19 mouse cellular contexts compared by ENCODE assay signal in genomic region chr3:62324708-62325107, GRCm38 (mm10). TPM values are rescaled to one million over a fixed set of nuclear protein-coding genes. Genes with fewer than 3 reads are reported as not detected.
DNase-seq lines count a peak whose midpoint lies in the region; ATAC-seq lines count a peak whose summit lies in the region.
"Had no signal": no experiment of that assay in that cellular context is flagged by ENCODE, and none has a peak within 500 bp of the region (broad histone marks: within the 10 kb centered on the region; RNA-seq: fewer than 3 reads in every experiment).

No protein-coding gene starts in this region.

- no peaks in the 10 kb centered on the region for H3K36me3 ChIP-seq in hindbrain, embryonic 16.5 days (ENCODE audit: control insufficient read depth, insufficient read depth, low read length)
- no peaks in the 10 kb centered on the region for H3K36me3 ChIP-seq in hindbrain, embryonic 12.5 days
- no peaks in the 10 kb centered on the region for H3K36me3 ChIP-seq in midbrain, embryonic 16.5 days (ENCODE audit: control insufficient read depth, insufficient read depth, low read length)
- H3K36me3 ChIP-seq in midbrain, embryonic 10.5 days = no peaks in the 10 kb centered on the region
- H3K36me3 ChIP-seq in neural tube, embryonic 15.5 days = no peaks in the 10 kb centered on the region
- H3K36me3 ChIP-seq: embryonic facial prominence, embryonic 12.5 days; forebrain, embryonic 12.5 days; heart, embryonic 15.5 days had no signal

- H3K4me2 ChIP-seq in hindbrain, embryonic 16.5 days (ENCODE audit: low read length) = no peak overlapping the region
- no peak overlapping the region for H3K4me2 ChIP-seq in hindbrain, embryonic 12.5 days (replicated peaks)
- H3K4me2 ChIP-seq in midbrain, embryonic 16.5 days (ENCODE audit: low read length) = no peak overlapping the region
- no peak overlapping the region for H3K4me2 ChIP-seq in neural tube, embryonic 15.5 days
- H3K4me2 ChIP-seq: embryonic facial prominence, embryonic 12.5 days; forebrain, embryonic 12.5 days; heart, embryonic 11.5 days; heart, embryonic 15.5 days had no signal

- no peak for DNase-seq in midbrain, embryonic 10.5 days (ENCODE audit: low spot score)
- no peak for DNase-seq in urinary bladder, postnatal 36 days (ENCODE audit: low spot score in 2 of 2)
- no peak for DNase-seq in cerebellum, postnatal 36 days
- DNase-seq: adrenal gland, adult 8-10 months; adrenal gland, postnatal 36 days; cerebellum, adult 2 months; cerebellum, postnatal 14 days; forebrain, postnatal 0 days; gastrocnemius, postnatal 14 days; heart, adult 2 months; heart, postnatal 14 days had no signal

- 50% methylated on average over 1 of the region's 1 CpGs for WGBS in hindbrain, embryonic 16.5 days
- 67% methylated on average over 1 of the region's 1 CpGs for WGBS in hindbrain, embryonic 12.5 days
- WGBS in midbrain, embryonic 16.5 days = 39% methylated on average over 1 of the region's 1 CpGs
- WGBS in midbrain, embryonic 10.5 days = 64% methylated on average over 1 of the region's 1 CpGs
- 54% methylated on average over 1 of the region's 1 CpGs for WGBS in neural tube, embryonic 15.5 days

- no peaks in the 10 kb centered on the region for H3K9me3 ChIP-seq in hindbrain, embryonic 16.5 days (ENCODE audit: control insufficient read depth, low read length)
- no peaks in the 10 kb centered on the region for H3K9me3 ChIP-seq in hindbrain, embryonic 12.5 days (replicated peaks)
- no peaks in the 10 kb centered on the region; the same call in 1 of the 2 replicates for H3K9me3 ChIP-seq in midbrain, embryonic 16.5 days (replicated peaks; ENCODE audit: control insufficient read depth, low read length, poor library complexity, severe bottlenecking)
- H3K9me3 ChIP-seq in midbrain, embryonic 10.5 days (replicated peaks) = no peaks in the 10 kb centered on the region
- H3K9me3 ChIP-seq in neural tube, embryonic 15.5 days (replicated peaks) = no peaks in the 10 kb centered on the region
- H3K9me3 ChIP-seq: embryonic facial prominence, embryonic 12.5 days; forebrain, embryonic 12.5 days; heart, embryonic 15.5 days had no signal

- H3K27me3 ChIP-seq in hindbrain, embryonic 16.5 days (replicated peaks; ENCODE audit: control insufficient read depth, insufficient read depth, low read length) = no peaks in the 10 kb centered on the region
- no peaks in the 10 kb centered on the region for H3K27me3 ChIP-seq in hindbrain, embryonic 12.5 days
- H3K27me3 ChIP-seq in midbrain, embryonic 16.5 days (ENCODE audit: control insufficient read depth, insufficient read depth, low read depth, low read length) = no peaks in the 10 kb centered on the region
- H3K27me3 ChIP-seq in midbrain, embryonic 10.5 days (ENCODE audit: low read depth, poor library complexity, severe bottlenecking) = no peaks in the 10 kb centered on the region
- no peaks in the 10 kb centered on the region for H3K27me3 ChIP-seq in neural tube, embryonic 15.5 days (replicated peaks)
- H3K27me3 ChIP-seq: embryonic facial prominence, embryonic 12.5 days; forebrain, embryonic 12.5 days; heart, embryonic 15.5 days had no signal

- H3K9ac ChIP-seq in hindbrain, embryonic 16.5 days (ENCODE audit: low read depth, low read length) = no peak overlapping the region
- H3K9ac ChIP-seq in hindbrain, embryonic 12.5 days = no peak overlapping the region
- H3K9ac ChIP-seq in midbrain, embryonic 16.5 days (ENCODE audit: low read depth, low read length) = no peak overlapping the region
- H3K9ac ChIP-seq in neural tube, embryonic 15.5 days (replicated peaks) = no peak overlapping the region
- H3K9ac ChIP-seq: embryonic facial prominence, embryonic 12.5 days; forebrain, embryonic 12.5 days; forebrain, postnatal 0 days; heart, embryonic 15.5 days had no signal

- ATAC-seq in hindbrain, embryonic 16.5 days = peak; percentile 67
- ATAC-seq in hindbrain, embryonic 12.5 days (ENCODE audit: low FRiP score) = no peak
- ATAC-seq in midbrain, embryonic 16.5 days = peak; percentile 73
- peak; percentile 41; the same call in 1 of the 2 replicates for ATAC-seq in neural tube, embryonic 15.5 days (ENCODE audit: low FRiP score)
- ATAC-seq: forebrain, postnatal 0 days had no signal

- H3K4me3 ChIP-seq in hindbrain, embryonic 16.5 days (ENCODE audit: low read length) = no peak overlapping the region
- H3K4me3 ChIP-seq in hindbrain, embryonic 12.5 days = no peak overlapping the region
- H3K4me3 ChIP-seq in midbrain, embryonic 16.5 days (ENCODE audit: low read depth, low read length) = no peak overlapping the region
- no peak overlapping the region for H3K4me3 ChIP-seq in midbrain, embryonic 10.5 days
- no peak overlapping the region for H3K4me3 ChIP-seq in neural tube, embryonic 15.5 days (replicated peaks)
- H3K4me3 ChIP-seq: embryonic facial prominence, embryonic 12.5 days; forebrain, embryonic 12.5 days; heart, adult 2 months; heart, embryonic 15.5 days had no signal

- 0 out of 2 replicates have a peak, but pooled peaks cover 2% of the 10 kb centered on the region for H3K4me1 ChIP-seq in hindbrain, embryonic 16.5 days (ENCODE audit: control insufficient read depth, insufficient read depth, low read depth, low read length)
- H3K4me1 ChIP-seq in hindbrain, embryonic 12.5 days = no peaks in the 10 kb centered on the region
- peaks cover 4% of the 10 kb centered on the region; the same call in 1 of the 2 replicates for H3K4me1 ChIP-seq in midbrain, embryonic 16.5 days (ENCODE audit: control insufficient read depth, insufficient read depth, low read length)
- H3K4me1 ChIP-seq in midbrain, embryonic 10.5 days = no peaks in the 10 kb centered on the region; the same call in 1 of the 2 replicates
- no peaks in the 10 kb centered on the region for H3K4me1 ChIP-seq in neural tube, embryonic 15.5 days
- H3K4me1 ChIP-seq: embryonic facial prominence, embryonic 12.5 days; heart, embryonic 15.5 days had no signal

- H3K27ac ChIP-seq in hindbrain, embryonic 16.5 days (ENCODE audit: low read depth, low read length) = no peak overlapping the region
- H3K27ac ChIP-seq in hindbrain, embryonic 12.5 days = no peak overlapping the region
- no peak overlapping the region for H3K27ac ChIP-seq in midbrain, embryonic 16.5 days (ENCODE audit: low read length)
- H3K27ac ChIP-seq in midbrain, embryonic 10.5 days (replicated peaks) = no peak overlapping the region
- no peak overlapping the region for H3K27ac ChIP-seq in neural tube, embryonic 15.5 days (replicated peaks)
- H3K27ac ChIP-seq: embryonic facial prominence, embryonic 12.5 days; forebrain, embryonic 12.5 days; heart, adult 2 months; heart, embryonic 15.5 days had no signal

RNA-seq across cellular contexts. Expression of gene Arhgef26, which starts 13.4 kb away (rescaled TPM):
- 14.9 and 16.2 TPM in 2 replicates for polyA plus RNA-seq in hindbrain, embryonic 16.5 days (2015; fragmentation: Nextera tagmentation; extraction: Ambion mirVana)
- polyA plus RNA-seq in hindbrain, embryonic 12.5 days (2016; fragmentation: Nextera tagmentation; extraction: Ambion mirVana) = 17.2 and 19.2 TPM in 2 replicates
- 10.7 and 12.9 TPM in 2 replicates for polyA plus RNA-seq in midbrain, embryonic 16.5 days (2015; fragmentation: Nextera tagmentation; extraction: Ambion mirVana)
- polyA plus RNA-seq in midbrain, embryonic 10.5 days (2016; fragmentation: Nextera tagmentation; extraction: Ambion mirVana) = 5.9 and 7.2 TPM in 2 replicates
- polyA plus RNA-seq in neural tube, embryonic 15.5 days (2015; fragmentation: Nextera tagmentation; extraction: Ambion mirVana) = 13.9 and 14.7 TPM in 2 replicates
